Mouse (Mus musculus) neural tube, embryonic 15.5 days (tissue): Measurements from ENCODE around the gene Ttc22. TPM values are rescaled to one million over a fixed set of nuclear protein-coding genes. Genes with fewer than 3 reads are reported as not detected.

ENCODE experiments used
- ATAC-seq: fragments of 200-750 bp; cut with Nextera tagmentation; 2 replicates; pipeline ENCODE4 v1.8.0; 2017; ENCODE audit warnings: mild to moderate bottlenecking, moderate TSS enrichment, moderate library complexity; ENCODE audit not compliant: low FRiP score
- H3K27ac ChIP-seq: fragments of 300-500 bp; sonication (generic); replicated peaks from 2 replicates; pipeline ENCODE4 v1.5.1; 2015; ENCODE audit warnings: mild to moderate bottlenecking, inconsistent platforms
- H3K27me3 ChIP-seq: fragments of 300-500 bp; sonication (generic); replicated peaks from 2 replicates; pipeline ENCODE4 v1.6.1; 2015; ENCODE audit warnings: inconsistent platforms
- H3K36me3 ChIP-seq: fragments of 300-500 bp; sonication (generic); 2 replicates; pipeline ENCODE4 v1.6.1; 2015; ENCODE audit warnings: inconsistent platforms
- H3K4me1 ChIP-seq: fragments of 300-500 bp; sonication (generic); 2 replicates; pipeline ENCODE4 v1.6.1; 2015; ENCODE audit warnings: inconsistent platforms
- H3K4me2 ChIP-seq: fragments of 300-500 bp; sonication (generic); 2 replicates; pipeline ENCODE4 v1.6.1; 2015; ENCODE audit warnings: inconsistent platforms, mild to moderate bottlenecking, moderate library complexity
- H3K4me3 ChIP-seq: fragments of 300-500 bp; sonication (generic); replicated peaks from 2 replicates; pipeline ENCODE4 v1.5.1; 2015; ENCODE audit warnings: mild to moderate bottlenecking, inconsistent platforms
- H3K9ac ChIP-seq: fragments of 300-500 bp; sonication (generic); replicated peaks from 2 replicates; pipeline ENCODE4 v1.6.1; 2015; ENCODE audit warnings: mild to moderate bottlenecking, inconsistent platforms
- H3K9me3 ChIP-seq: fragments of 300-500 bp; sonication (generic); replicated peaks from 2 replicates; pipeline ENCODE4 v1.6.1; 2016; ENCODE audit warnings: inconsistent platforms
- WGBS: fragments of 180-500 bp; shearing (Covaris S2); methylation state at CpG from one replicate; pipeline ENCODE4 v1.1.7; 2015; ENCODE audit warnings: mixed read lengths; 5-methylcytosine and 5-hydroxymethylcytosine counted together
- polyA plus RNA-seq: library from polyadenylated mRNA; unstranded; fragments of >200 nt; fragmentation: Nextera tagmentation; extraction: Ambion mirVana; gene quantifications from 2 replicates; pipeline ENCODE4 v1.2.1, GENCODE M21; 2015

The Ttc22 gene
- polyA plus RNA-seq, 1 experiment from 2014 or later: 2.0 TPM

DNA sequence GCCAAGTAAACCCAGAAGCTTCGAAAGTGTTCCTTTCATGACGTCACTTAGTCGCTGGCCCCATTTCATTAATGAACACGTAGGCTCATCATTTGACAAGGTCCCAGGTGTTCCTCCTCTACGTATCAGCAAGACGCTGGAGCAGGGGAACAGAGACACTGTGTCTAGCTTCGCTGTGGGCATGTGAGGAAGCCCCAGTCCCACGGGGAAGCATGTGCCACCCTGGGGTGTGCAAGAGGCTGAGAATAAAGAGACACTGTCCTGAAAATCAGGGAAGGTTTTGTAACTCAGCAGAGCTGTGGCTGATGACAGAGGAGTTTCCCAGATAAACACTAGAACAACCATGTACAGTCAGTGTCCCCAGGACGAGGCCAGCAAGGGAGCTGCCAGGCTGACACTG, 25.2 kb upstream of the Ttc22 start:
- Histone ChIP-seq H3K9ac (no peak overlapping the region), H3K4me2 (no peak overlapping the region), H3K4me3 (no peak overlapping the region), H3K27ac (no peak overlapping the region), H3K4me1 (no peaks in the 10 kb centered on the region), H3K36me3 (no peaks in the 10 kb centered on the region), H3K27me3 (no peaks in the 10 kb centered on the region), H3K9me3 (no peaks in the 10 kb centered on the region)
- ATAC-seq: no peak
- WGBS: 78% methylated on average over 9 of the region's 9 CpGs

DNA sequence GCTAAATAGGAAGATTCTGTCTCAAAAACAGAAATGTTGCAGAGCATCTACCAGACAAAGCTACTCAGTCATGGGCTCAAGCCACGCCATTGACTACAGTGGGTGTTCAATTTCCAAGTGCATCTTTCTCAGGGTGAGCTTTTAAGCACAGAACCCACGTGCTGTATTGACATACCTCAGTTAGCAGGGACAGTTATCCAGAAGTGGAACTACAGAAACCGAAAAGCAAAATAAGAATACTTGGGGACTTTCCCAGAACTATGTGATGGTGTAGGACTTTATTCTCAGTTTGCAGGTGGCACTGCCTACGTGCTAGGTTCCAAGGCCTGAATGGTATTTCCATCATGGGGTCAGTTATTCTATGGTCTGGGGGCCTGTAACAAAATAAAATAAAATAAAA, 24.5 kb upstream of the Ttc22 start:
- no peak for ATAC-seq
- no peak overlapping the region for H3K27ac ChIP-seq
- 93% methylated on average over 4 of the region's 4 CpGs for WGBS

DNA sequence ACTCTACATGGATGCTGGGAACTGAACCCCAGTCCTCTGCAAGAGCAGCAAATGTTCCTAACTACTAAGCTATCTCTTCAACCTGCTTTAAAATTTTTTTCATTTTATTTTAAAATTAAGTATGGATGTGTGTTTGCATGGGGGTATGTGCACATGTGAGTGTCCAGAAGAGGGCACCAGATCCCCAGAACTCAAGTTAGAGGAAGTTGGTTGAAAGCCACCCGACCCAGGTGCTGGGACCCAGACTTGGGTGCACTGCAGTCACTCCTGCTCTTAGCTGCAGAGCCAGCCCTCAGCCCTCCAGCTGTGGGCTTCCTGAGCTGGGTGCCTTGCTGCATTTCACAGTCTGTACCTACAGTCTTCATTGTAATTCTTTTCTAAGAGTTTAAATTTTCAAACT, 22.8 kb upstream of the Ttc22 start:
- Histone ChIP-seq H3K4me3 (no peak overlapping the region), H3K27ac (no peak overlapping the region), H3K4me1 (no peaks in the 10 kb centered on the region), H3K27me3 (no peaks in the 10 kb centered on the region), H3K4me2 (no peak overlapping the region), H3K36me3 (no peaks in the 10 kb centered on the region), H3K9ac (no peak overlapping the region), H3K9me3 (no peaks in the 10 kb centered on the region)
- 67% methylated on average over 1 of the region's 1 CpGs for WGBS
- ATAC-seq: no peak

More for the DNA sequence above, 24.5 kb upstream of the Ttc22 start:
- H3K9me3 ChIP-seq: no peaks in the 10 kb centered on the region
- no peaks in the 10 kb centered on the region for H3K36me3 ChIP-seq
- H3K4me1 ChIP-seq: no peaks in the 10 kb centered on the region
- H3K27me3 ChIP-seq: no peaks in the 10 kb centered on the region
- H3K4me3 ChIP-seq: no peak overlapping the region
- H3K4me2 ChIP-seq: no peak overlapping the region
- no peak overlapping the region for H3K9ac ChIP-seq

- 80% methylated on average over 4 of the region's 4 CpGs for WGBS
- H3K4me3 ChIP-seq: no peak overlapping the region
Observed at GRCm38 (mm10) chr4:106600770-106601169, 21.5 kb upstream of the Ttc22 start.

GRCm38 (mm10) chr4:106606639-106607554, 15.3 kb upstream of the Ttc22 start:
- H3K4me2 ChIP-seq: peak overlapping the region; percentile 48
- H3K27me3 ChIP-seq: no peaks in the 10 kb centered on the region
- H3K9me3 ChIP-seq: no peaks in the 10 kb centered on the region
- peak; percentile 88 for ATAC-seq
- 0 out of 2 replicates have a peak, but pooled peaks cover 4% of the 10 kb centered on the region for H3K4me1 ChIP-seq
- 0 out of 2 replicates have a peak overlapping the region, but pooled peaks have one; percentile 20 for H3K27ac ChIP-seq
- H3K9ac ChIP-seq: no peak overlapping the region
- peak overlapping the region; percentile 16; the same call in 1 of the 2 replicates for H3K4me3 ChIP-seq
- WGBS: 44% methylated on average over 18 of the region's 18 CpGs
- H3K36me3 ChIP-seq: no peaks in the 10 kb centered on the region

More at GRCm38 (mm10) chr4:106600770-106601169, 21.5 kb upstream of the Ttc22 start:
- Histone ChIP-seq H3K27me3 (no peaks in the 10 kb centered on the region), H3K4me1 (no peaks in the 10 kb centered on the region), H3K4me2 (no peak overlapping the region), H3K9ac (no peak overlapping the region), H3K36me3 (no peaks in the 10 kb centered on the region), H3K9me3 (no peaks in the 10 kb centered on the region), H3K27ac (no peak overlapping the region)
- no peak for ATAC-seq

GRCm38 (mm10) chr4:106607905-106608304, 14.3 kb upstream of the Ttc22 start:
- ATAC-seq: no peak
- H3K4me2 ChIP-seq: no peak overlapping the region
- no peak overlapping the region for H3K9ac ChIP-seq
- H3K27ac ChIP-seq: no peak overlapping the region
- 100% methylated on average over 1 of the region's 1 CpGs for WGBS
- no peaks in the 10 kb centered on the region for H3K36me3 ChIP-seq
- H3K4me3 ChIP-seq: no peak overlapping the region
- peaks cover under 1% of the 10 kb centered on the region; the same call in 1 of the 2 replicates for H3K27me3 ChIP-seq
- 0 out of 2 replicates have a peak, but pooled peaks cover 4% of the 10 kb centered on the region for H3K4me1 ChIP-seq
- no peaks in the 10 kb centered on the region for H3K9me3 ChIP-seq

DNA sequence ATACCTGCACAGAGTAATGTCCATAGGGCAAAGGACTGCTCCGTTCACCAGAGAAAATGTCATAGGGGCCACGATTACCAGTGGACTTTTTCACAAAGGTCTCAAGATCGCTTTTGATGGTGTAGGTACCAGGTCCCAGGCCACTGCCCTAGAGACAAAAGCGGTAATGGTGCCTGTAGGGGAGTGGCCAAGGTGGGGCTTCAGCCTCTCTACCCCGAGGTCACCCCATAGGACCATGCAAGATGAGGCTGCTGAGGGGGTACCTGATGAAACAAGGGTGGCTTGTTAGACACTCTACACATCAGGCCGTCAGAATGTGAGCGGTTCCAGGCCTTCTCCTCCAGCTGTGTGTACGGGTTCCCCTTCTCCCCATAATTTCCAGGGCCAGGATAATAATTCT, 9.1 kb upstream of the Ttc22 start:
- no peak for ATAC-seq
- Histone ChIP-seq H3K9ac (no peak overlapping the region), H3K4me2 (no peak overlapping the region), H3K27me3 (peaks cover 5% of the 10 kb centered on the region; the same call in 1 of the 2 replicates), H3K4me1 (peaks cover 21% of the 10 kb centered on the region), H3K27ac (no peak overlapping the region), H3K36me3 (no peaks in the 10 kb centered on the region), H3K4me3 (no peak overlapping the region), H3K9me3 (no peaks in the 10 kb centered on the region)
- WGBS: 85% methylated on average over 8 of the region's 8 CpGs

GRCm38 (mm10) chr4:106613560-106613959, 8.7 kb upstream of the Ttc22 start:
- H3K36me3 ChIP-seq: no peaks in the 10 kb centered on the region

DNA sequence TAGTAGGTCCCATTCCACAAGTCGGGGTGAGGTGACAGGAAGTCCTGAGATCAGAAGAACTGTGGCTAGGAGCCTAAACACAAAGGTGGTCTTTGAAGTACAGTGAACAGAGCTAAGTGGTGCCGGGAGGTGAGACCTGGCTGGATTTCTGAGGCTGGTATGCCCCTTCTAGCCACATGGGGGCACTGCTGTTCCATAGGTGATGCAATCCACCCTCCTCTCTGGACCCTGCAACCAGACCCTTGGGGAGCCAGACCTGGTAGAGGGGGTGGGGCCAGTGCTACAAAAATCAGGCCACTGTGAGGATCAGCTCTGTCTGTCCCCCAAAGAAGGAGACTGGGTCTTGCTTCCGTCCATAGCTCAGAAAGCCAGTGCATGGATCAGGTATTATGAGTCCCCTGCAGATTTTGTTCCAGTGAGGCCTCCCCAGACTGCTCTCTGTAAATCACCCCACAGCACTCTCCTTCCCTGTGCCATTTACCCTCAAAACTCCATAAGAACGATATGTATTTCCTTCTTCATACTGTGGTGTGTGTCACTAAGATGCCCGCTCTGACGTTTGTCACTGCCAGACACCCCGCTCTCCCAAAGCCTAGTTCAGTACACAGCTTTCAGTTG, 7.9 kb upstream of the Ttc22 start:
- no peak overlapping the region for H3K4me3 ChIP-seq
- no peak overlapping the region for H3K9ac ChIP-seq
- H3K4me2 ChIP-seq: no peak overlapping the region
- no peaks in the 10 kb centered on the region for H3K9me3 ChIP-seq
- H3K4me1 ChIP-seq: peaks cover 21% of the 10 kb centered on the region
- ATAC-seq: peak; percentile 81
- WGBS: 42% methylated on average over 7 of the region's 7 CpGs
- H3K27me3 ChIP-seq: peaks cover 5% of the 10 kb centered on the region; the same call in 1 of the 2 replicates
- no peaks in the 10 kb centered on the region for H3K36me3 ChIP-seq
- no peak overlapping the region for H3K27ac ChIP-seq

More at GRCm38 (mm10) chr4:106613560-106613959, 8.7 kb upstream of the Ttc22 start:
- no peak overlapping the region for H3K9ac ChIP-seq
- ATAC-seq: no peak
- H3K4me2 ChIP-seq: no peak overlapping the region
- H3K27ac ChIP-seq: no peak overlapping the region
- peaks cover 5% of the 10 kb centered on the region; the same call in 1 of the 2 replicates for H3K27me3 ChIP-seq
- 85% methylated on average over 3 of the region's 3 CpGs for WGBS
- no peak overlapping the region for H3K4me3 ChIP-seq
- H3K4me1 ChIP-seq: peaks cover 21% of the 10 kb centered on the region
- H3K9me3 ChIP-seq: no peaks in the 10 kb centered on the region

DNA sequence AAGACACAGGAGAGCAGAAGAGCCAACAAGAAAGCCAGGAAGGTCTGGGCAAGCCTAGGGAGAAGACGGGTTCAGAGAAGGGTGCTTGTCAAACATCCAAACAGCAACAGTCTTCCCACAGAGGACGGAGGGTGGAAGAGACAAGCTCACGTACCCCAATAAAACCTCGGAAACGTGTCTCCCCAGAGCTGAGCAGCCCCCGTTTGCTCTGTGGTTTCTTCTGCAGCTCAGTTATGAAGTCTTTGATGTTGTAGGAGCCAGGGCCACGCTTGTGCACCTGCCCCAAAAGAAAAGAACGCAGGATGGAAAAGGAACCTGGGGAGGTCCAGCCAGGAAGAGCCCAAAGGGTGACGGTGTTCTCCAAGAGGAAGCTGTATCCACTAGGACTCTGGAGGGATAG, 7.4 kb upstream of the Ttc22 start:
- Histone ChIP-seq H3K9ac (no peak overlapping the region), H3K9me3 (no peaks in the 10 kb centered on the region), H3K27me3 (peaks cover 5% of the 10 kb centered on the region; the same call in 1 of the 2 replicates), H3K27ac (no peak overlapping the region), H3K4me3 (no peak overlapping the region), H3K4me2 (no peak overlapping the region), H3K4me1 (peaks cover 21% of the 10 kb centered on the region), H3K36me3 (no peaks in the 10 kb centered on the region)
- ATAC-seq: no peak
- 83% methylated on average over 9 of the region's 9 CpGs for WGBS

DNA sequence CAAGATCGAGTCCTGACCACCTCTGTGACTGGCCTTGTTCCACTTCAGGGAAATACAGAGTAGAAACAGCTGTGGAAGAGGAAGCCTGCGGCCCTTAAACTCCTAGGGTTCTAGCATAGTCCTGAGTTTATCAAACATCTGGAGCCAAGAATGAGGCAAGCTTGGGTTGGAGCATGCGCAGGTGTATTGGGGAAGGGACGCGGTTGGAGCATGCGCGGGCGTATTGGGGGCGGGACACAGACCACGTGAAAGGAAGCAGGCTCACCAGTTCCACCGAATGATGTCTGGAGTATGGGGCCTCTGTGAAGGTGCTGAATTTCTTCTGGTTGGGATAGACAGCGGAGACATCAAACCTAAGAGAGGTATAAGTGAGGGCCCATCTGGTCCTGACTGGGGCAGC, 6.6 kb upstream of the Ttc22 start:
- Histone ChIP-seq H3K4me3 (no peak overlapping the region), H3K36me3 (no peaks in the 10 kb centered on the region), H3K9me3 (no peaks in the 10 kb centered on the region), H3K27me3 (peaks cover 5% of the 10 kb centered on the region; the same call in 1 of the 2 replicates), H3K27ac (no peak overlapping the region), H3K4me2 (no peak overlapping the region), H3K4me1 (peaks cover 21% of the 10 kb centered on the region), H3K9ac (no peak overlapping the region)
- no peak for ATAC-seq
- 84% methylated on average over 12 of the region's 12 CpGs for WGBS
